Mouse (Mus musculus): Measurements from ENCODE around the gene Krt18.
A peak's percentile ranks its signal among the peaks of the same experiment; 100 is the strongest.

The Krt18 gene

DNA sequence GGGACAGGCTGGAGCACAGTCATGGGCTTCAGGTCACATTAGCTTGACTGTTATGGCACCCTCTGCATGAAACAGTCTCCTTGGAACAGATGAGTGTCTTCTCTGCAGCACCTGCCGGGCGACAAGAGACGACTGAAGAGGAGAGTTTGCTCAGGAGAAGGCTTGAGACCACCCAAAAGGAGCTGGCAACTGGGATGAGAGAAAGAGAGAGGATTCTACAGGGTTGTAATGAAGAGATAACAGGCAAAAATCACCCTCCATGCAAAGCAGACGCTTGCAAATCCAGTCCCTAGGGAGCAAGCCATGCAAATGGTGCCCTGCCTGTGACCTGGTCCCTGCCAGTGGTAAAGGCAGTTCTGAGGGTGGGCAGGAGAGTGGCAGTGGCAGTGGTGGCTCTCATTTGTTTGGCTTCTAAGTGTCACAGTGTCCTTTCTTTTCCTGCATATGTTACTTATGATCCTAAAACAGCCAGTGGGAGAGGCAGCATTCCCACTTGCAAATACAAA, 15.7 kb upstream of the Krt18 start:
- no peak for DNase-seq

DNA sequence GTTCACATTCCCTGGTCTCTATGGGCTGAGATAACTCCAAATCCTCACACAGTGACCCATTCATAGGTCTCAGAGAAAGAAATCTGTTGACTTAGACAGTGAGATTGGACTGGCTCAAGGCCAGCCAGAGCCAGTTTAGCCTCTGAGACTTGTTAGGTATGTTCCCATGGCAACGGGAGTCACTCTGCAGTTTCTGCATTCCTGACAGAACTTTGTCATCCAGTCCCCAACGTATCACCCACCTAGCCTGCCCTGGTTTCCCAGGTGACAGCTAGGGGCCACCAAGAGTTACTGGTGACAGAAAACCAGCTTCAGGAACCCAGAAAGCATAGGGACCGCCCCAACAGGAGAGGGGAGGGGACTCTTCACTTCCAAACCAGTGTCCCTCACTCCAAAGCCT, 14.3 kb upstream of the Krt18 start:
- no peak for DNase-seq

DNA sequence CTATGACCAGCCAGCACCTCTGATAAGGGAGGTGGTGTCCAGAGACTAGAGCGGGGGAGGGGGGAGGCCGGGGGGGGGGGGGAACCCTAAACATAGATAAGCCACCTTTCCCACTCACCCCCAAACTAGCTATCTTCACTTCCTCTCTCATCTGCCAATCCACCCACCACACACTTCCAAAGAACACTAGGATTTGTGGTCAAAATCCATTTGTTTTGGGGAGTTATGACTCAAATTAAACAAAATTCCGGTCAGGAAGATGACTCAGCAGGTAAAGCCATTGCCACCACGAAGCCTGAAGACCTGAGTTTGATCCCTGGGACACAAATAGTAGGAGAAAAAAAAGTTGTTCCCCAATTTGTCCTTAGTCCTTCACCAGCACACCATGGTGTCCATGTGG, 13.1 kb upstream of the Krt18 start:
- DNase-seq, result no peak

DNA sequence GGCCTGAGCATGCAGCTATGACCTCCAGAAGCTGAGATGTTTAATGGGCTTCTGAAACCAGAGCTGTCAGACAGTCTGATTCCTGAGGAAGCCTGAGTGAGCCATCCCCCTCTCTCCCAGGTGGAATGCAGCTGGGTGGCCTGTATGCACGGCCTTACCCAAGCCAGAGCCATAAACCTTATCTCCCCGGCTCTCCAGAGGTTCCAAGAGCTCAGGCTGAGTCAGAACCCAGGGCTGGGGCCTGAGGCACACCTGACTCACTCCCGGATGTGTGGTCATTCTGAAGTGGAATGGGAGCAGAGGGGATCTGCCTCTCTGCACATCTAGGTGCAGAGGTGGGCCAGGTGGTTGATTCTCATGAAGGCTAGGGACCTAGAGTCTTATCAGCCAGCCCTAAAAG, 11.9 kb upstream of the Krt18 start:
- no peak for DNase-seq

DNA sequence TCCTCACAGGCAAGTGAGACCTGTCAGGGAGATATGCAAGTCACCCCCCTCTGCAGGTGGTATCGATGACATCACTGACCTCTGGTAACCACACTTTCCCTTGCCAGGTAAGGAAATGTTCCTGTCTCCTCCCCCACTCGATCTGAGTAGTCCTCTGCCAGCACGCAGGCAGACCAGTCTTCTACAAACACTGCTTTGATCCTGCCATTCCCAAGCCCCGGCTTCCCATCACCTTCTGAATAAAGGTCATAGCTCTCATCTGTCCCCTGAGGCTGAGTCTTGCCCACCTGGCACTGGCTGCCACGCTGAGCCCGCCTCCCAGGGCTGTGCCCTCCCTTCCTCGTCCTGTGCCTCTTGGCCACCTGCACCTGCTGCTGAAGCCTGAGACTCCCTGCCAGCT, 11.2 kb upstream of the Krt18 start:
- DNase-seq, result no peak

DNA sequence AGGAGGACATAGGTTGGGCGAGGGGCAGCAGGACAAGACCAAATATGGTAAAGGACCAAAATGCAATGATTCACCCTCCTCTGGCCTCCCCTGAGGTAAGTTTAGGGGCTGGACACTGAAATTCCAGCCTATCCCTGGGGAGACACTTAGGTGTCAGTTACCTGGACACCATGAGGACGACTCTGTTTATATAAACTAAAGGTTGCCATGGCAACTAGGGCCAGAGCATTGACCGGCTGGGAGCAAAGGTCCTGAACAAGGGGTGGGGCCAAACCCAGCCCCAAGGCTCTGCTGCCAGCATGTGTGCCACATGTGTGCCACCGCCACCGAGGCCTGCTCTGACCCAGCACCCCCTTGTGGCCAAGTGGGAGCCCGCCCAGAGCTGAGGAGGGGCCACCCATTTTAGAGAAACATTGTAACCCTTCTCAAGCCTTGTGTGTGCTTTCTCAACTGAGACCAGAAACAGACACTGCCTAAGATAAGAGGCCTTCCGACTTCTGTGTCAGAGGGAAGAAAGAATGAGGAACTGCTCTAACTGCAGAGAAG, 10.0 kb upstream of the Krt18 start:
- no peak for DNase-seq

DNA sequence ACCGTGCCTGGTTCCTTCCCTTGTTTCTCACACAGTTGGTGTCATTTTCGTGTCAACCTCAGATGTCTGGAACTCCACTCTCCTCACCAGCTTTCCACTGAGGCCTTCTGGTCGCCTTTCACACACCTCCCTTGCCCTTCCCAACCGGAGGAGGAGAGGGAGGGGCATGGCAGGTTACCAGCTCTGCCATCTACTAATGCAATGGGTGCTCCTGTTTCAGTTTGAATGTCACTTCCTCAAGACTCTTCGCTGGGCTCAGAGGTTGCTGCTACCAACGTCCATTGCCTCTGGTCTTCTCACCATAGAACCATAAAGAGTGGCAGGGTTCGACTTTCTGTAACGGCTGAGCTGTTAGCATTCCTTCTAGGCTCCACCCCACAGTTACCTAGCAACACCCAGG, 5.5 kb upstream of the Krt18 start:
- no peak for DNase-seq

DNA sequence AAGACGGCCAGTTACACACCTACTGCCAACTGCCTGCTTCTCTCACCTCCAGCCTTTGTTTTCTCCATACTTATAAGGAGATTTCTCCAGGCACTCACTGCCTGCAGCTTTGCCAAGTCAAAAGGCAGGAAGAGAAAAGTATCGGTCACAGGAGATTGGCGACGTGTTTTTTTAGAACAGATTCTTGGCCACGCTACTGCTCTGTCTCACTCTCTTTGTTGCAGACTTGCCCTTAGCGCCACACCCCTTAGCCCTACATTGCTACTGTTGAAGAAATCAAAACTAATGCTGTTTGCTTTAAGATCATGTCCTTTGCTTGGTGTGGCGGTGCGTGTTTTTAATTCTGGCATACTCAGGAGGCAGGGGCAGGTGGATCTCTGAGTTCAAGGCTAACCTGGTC, 4.1 kb upstream of the Krt18 start:
- DNase-seq, result no peak

DNA sequence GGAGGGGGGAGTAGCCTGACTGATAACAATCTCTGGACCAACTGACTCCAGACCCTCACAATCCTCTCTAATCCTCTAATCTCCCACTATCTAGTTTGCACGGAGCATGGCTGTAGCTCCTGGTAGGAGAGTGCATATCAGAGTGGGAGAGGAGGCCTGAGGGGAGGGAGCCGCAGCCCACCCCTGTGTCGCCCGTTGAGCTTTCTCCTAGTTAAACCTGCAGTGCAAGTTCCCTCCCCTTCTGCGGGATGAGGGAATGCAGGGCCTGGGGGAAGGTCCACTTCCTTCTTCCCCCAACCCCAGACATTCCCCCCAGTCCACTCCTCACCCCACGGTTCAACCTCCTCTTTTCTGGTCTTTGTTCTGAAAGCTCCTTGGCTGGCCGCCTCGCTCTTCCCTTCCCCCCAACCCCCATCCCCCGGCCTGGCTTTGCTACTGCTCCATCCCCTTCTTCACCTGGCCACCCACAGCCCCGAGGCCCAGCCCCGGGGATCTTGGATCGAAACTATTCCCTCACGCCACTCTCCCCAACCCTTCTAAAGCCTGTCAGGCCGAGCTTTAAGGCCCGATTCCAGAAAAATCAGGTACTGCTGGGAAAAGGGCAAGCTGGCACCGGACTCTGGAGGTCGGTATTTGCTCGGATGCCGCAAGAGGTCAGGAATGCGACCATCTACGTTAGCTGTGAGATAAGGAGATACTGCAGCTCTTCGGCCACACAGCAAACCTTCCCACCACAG, 2.7 kb upstream of the Krt18 start:
- no peak for DNase-seq

DNA sequence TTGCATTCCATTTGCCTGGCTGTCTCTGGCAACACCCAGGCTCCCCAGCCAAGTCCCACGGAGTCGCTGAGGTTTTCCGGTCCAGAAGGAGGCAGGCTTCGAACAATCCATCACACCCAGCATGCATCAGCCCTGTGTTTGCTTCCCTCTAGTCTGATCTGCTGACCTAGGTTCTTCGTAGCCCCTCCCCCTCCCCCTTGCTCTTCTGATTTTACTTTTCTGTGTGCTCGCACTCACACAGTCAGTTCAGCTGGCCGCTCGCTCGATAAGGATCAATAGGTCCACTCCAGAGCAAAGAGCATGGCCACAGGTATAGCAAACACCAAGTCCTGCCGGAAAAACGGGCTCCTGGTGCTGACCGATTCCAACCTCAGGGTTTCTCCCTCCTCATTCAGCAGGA, 1.6 kb upstream of the Krt18 start:
- DNase-seq, result no peak

DNA sequence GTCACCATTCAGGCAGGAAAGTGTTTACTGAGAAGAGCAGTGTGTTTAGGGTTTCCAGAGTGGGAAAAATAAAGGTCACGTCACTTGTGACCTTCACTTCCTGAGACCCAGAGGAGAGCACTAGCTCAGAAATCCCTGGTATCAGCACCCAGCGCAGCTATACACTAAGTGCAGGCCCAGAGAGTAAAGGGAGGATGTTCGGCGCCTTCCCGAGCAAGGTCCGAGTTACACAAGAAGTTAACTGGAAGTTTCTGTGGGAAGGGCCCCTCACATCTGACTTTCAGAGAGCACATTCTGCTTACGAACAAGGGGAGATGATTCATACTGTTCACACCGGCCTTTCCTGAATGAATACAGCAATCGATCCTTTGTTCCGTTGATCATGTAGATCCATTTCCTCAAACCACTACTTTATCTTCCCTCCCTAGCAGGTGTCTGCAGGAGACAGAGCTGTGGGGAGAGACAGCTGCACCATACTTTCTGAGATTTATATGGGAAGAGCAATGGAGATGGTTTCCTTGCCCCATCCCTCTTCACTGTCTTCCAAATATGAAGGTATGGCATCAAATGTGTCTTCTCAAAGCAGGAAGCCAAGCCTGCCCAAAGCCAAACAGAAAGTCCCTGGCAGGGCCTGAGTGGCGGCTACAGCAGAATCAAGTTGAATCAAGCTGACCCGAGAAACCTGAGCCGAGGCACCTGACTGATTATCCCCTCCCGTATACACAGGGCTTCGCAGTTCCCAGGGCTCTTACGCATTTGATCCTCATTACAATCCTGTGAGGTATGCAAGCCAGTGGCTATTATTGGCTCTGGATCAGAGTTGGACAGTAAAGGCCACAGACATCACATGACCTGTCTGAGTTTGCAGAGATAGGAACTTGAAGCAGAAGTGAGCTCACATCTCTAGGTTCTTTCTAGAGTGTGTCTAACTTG, 6.4 kb downstream of the Krt18 start:
- no peak for DNase-seq

DNA sequence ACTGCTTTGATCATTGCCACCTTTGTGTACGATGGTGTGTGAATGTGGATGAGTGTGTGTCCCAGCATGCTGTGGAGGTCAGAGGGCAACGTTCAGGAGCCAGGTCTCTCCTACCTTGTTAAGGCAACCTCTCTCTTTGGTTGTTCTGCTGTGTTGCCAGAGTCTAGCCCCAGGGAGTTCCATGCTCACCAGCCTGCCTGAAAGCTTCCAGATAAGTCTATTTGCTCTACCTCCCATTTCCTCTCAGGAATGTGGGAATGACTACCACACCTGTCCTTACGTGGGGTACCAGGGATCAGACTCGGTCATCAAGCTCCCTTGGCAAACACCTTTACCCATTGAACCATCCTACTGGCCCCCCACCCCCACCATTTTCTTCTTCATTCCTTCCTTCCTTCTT, 12.3 kb downstream of the Krt18 start:
- no peak for DNase-seq

DNA sequence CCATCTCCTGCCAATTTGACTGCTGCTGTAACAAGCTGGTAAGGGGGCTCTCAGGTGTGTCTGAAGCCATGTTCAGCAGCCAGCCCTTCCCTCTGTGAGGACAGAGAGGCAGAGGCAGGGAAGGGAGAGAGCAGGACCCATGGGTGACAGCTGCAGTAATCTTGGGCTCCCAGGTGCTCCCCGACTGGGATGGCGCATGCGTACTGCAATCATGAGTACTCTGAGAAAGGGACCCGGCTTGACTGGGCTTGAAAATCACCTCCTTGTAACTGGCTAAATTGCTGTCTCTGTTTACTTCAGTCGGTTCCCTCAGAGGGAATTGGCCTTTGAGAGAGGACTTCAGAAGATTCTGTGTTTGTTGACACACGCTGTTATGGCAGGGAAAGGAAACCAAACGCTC, 14.0 kb downstream of the Krt18 start:
- DNase-seq, result no peak

DNA sequence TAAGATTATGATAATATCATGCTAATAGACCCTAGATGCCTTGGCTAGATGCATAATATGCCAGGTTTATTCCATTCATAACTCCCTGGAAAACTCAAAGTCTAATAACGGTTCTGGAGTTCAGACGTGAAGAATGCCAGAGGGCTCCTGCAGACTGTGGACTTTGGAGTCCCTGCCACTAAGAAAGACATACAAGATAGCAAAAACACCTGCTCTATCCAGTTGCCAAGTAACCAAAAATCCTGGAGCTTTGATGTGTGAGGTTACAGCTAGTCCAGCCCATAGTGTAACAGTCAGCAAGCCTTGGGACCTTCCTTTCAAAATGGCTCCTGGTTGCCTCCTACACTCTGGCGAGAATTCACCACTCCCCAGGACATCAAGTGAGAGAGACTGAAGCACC, 16.8 kb downstream of the Krt18 start:
- no peak for DNase-seq

DNA sequence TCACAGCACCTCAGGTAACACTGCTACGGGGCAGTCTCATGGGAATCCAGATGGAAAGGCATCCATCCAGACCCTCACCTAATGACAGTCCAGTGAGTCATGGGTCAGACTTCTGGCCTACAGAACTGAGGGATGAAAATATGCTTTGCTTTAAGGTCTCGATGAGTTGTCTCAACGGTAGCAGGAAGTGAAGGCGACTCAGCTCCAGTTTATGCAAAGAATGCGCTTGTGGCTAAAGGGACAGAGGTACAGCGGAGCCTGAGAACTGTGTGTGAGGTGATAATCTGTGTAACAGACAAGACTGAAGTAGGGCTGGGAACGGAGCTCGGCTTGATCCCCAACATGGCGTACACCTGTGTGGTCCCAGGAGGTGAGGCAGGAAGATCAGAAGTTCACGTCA, 17.7 kb downstream of the Krt18 start:
- no peak for DNase-seq

DNA sequence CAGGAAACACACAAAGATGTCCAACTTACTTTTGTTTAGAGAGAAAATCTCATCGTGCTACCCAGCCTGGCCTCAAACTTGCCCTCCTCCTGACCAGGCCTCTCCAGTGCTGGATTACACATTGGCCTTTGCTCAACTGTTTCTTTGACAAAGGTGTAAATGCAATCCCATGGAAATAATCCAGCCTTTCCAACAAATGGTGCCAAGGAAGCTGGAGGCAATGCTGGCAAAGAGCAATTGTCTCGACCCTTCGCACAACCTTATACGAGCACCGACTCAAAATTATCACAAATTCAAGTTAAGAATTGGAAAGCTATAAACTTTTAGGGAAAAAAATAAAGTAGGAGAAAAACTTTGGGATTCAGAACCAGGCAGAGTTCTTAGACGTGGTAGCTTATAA, 20.0 kb downstream of the Krt18 start:
- no peak for DNase-seq

DNA sequence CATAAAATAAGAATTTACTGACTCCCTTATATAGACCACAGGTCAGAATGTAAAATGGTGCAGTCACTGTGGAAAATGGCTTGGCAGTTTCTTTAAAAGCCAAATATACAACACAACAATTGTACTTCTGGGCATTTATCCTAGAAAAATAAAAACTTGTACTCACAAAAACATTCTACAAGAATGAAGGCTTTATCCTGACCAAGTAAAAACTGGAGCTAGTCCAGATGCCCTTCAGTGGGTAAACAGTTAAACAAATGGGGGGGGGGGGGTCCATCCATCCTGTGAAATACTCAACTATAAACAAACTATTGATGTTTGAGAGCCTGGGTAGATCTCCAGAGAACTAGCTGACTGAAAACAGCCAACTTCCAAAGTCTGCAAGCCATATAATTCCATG, 21.9 kb downstream of the Krt18 start:
- no peak for DNase-seq

DNA sequence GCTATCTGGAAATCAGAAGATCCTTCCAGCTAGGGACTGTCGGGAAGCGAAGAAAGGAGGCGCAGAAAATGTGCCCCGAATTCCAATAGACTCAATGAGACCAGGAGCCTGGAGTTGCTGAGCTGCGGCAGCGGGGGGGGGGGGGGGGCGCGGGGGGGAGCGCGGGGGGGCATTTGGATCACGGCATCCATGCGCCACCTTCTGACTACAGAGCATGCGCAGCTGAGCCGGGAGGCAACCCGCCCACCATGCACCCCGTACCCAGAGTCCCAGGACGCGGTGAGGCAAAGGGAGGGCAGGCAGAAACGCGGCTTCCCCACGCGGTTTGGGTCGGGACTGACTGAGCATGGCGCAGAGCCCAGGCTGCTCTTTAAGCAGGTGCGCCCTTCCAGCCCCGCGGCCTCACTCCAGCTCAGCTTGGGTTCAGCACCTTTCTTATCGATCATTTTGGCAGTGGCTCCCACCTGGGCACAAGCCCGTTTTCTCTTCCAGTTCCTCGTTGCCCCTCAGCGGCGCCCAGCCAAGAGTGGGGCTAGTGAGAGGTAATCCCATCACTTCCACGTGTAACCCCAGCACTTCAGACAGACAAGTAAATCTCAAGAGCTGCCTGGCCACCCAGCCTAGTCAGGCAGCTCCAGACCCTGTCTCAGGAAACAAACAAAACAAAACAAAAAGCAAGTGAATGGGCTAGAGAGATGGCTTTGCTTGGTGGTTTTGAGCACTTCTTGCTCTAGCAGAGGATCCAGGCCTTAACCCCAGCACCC, 24.1 kb downstream of the Krt18 start:
- DNase-seq, result peak; percentile 60

DNA sequence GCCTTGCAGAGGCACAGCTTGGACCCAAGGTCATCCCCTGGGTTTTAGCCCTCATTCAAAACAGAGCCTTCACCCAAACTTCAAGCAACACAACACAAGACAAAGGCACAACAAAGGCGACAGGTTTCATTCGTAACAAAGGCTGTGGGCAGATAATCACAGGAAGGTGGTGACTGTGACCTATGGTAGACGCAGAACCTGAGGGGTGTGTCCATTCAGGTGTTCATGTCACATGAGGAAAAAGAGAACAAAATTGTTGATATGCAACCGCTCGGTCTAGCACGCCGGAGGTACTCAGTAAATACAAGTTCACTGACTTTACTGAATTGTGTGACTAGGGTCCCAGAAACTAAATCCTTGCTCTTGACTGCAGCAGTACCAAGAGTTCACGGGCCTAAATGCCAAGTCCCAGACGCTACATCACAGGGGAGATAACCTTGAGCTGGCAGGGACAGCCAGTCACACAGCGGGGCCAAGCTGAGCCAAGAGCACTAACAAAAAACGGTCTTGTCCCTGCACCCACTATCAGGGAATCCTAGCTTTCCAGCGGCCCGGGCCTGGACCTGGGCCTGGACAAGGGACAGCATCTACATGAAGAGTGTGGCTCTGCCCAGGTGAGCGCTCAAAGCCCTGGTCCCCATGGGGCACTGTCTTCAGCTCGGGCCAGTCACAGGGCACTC, 28.7 kb downstream of the Krt18 start:
- DNase-seq, result no peak

DNA sequence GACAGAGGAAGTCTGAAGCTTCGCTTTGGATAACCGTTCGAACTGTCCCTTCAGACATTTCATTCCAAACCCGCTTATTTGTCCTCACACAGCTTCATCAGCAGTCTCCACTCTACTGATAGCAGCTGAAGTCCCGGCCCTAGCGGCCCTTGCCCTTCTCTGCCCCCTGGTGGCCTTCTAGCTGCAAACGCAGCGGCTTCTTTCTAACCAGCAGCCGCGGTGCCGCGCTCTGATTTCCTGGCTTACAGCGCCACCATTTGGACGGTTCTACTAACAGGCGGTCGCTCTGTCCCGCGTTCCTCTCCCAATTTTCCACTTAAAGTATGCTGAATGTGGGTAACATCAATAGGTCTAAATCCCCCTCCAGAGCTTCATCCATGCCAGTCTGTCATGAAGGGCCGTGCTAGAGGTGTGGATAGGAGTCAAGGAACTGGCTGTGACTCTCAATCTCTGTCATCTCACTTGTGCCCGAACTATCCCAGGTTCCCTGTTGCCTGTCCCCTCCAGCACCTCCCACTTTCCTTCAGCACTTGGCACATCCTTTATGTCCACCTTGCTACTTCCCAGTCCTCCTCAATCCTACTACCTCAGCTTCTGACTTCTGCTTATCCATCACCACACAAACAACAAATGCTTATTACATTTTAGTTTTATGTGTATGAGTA, 37.8 kb downstream of the Krt18 start:
- peak; percentile 96 for DNase-seq

DNA sequence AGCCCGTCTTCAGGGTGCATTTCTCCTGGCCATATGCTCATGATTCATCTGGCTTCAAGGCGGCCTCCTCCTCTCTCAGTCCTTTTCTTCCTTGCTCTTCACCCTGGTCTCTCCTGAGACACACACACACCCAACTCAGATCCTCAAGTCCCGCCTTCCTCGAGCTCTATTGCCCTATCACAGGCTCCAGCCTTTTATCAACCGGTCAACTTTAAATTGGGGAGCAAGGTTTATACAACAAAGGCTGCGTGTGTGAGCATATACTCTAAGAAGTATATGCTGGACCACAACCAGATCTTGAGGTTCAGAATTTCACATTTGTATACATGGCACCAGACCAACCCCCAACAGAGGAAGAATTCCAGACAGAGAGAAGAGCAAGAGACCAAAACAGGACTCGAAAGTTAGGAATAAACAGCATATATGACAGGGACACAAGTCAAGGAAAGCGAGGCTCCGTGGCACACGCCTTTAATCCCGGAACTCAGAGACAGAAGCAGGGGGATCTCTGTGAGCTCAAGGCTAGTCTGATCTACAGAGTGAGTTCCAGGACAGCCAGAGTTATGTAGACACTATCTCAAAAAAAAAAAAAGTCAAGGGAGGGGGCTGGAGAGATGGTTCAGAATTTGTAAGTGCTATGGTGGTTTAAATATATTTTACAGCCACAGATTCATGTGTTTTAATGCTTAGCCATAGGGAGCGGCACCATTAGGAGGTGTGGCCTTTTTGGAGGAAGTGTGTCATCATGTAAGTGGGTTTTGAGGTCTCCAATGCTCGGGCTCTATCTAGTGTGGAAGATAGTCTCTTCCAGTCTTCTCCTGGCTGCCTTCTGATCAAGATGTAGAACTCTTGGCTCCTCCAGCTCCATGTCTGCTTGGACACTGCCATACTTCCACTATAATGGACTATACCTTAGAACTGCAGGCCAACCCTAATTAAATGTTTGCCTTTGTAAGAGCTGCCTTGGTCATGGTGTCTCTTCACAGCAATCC, 42.8 kb downstream of the Krt18 start:
- no peak for DNase-seq

Measured in right cerebral cortex, postnatal 14 days (tissue).